Mouse (Mus musculus): ENCODE results near the gene Ptprk. TPM values are rescaled to one million over a fixed set of nuclear protein-coding genes. Genes with fewer than 3 reads are reported as not detected.

Gene Ptprk
- polyA plus RNA-seq, 1 experiment from 2014 or later, result 35.5 TPM

GRCm38 (mm10) chr10:28542754-28543153, 468.1 kb downstream of the Ptprk start:
- Histone ChIP-seq H3K27me3 (no peaks in the 10 kb centered on the region), H3K27ac (no peak overlapping the region), H3K9ac (no peak overlapping the region), H3K4me1 (0 out of 2 replicates have a peak, but pooled peaks cover 3% of the 10 kb centered on the region), H3K9me3 (no peaks in the 10 kb centered on the region), H3K36me3 (no peaks in the 10 kb centered on the region), H3K4me3 (no peak overlapping the region), H3K4me2 (replicated peaks) (no peak overlapping the region)
- ATAC-seq (ENCODE audit: low FRiP score, low read depth), result 0 out of 2 replicates have a peak, but pooled peaks have one; percentile 8
- 88% methylated on average over 1 of the region's 1 CpGs for WGBS

GRCm38 (mm10) chr10:28550549-28550948, 475.9 kb downstream of the Ptprk start:
- Histone ChIP-seq H3K4me1 (no peaks in the 10 kb centered on the region), H3K9ac (no peak overlapping the region), H3K27ac (no peak overlapping the region), H3K36me3 (no peaks in the 10 kb centered on the region), H3K9me3 (no peaks in the 10 kb centered on the region), H3K4me3 (no peak overlapping the region), H3K27me3 (no peaks in the 10 kb centered on the region), H3K4me2 (replicated peaks) (no peak overlapping the region)
- ATAC-seq (ENCODE audit: low FRiP score, low read depth), result no peak
- 38% methylated on average over 4 of the region's 4 CpGs for WGBS

- H3K36me3 ChIP-seq, result no peaks in the 10 kb centered on the region
- H3K4me1 ChIP-seq, result no peaks in the 10 kb centered on the region
- 84% methylated on average over 2 of the region's 2 CpGs for WGBS
- no peak for ATAC-seq (ENCODE audit: low FRiP score, low read depth)
- no peak overlapping the region for H3K4me3 ChIP-seq
- no peaks in the 10 kb centered on the region for H3K27me3 ChIP-seq
- H3K27ac ChIP-seq, result no peak overlapping the region
- no peak overlapping the region for H3K9ac ChIP-seq
- H3K9me3 ChIP-seq, result no peaks in the 10 kb centered on the region
- no peak overlapping the region for H3K4me2 ChIP-seq (replicated peaks)
Observed at GRCm38 (mm10) chr10:28552068-28552467, 477.4 kb downstream of the Ptprk start.

GRCm38 (mm10) chr10:28564110-28564674, 489.6 kb downstream of the Ptprk start:
- Histone ChIP-seq H3K9me3 (no peaks in the 10 kb centered on the region), H3K4me2 (replicated peaks) (no peak overlapping the region), H3K4me1 (no peaks in the 10 kb centered on the region), H3K9ac (no peak overlapping the region), H3K36me3 (peaks cover 4% of the 10 kb centered on the region), H3K4me3 (no peak overlapping the region), H3K27ac (no peak overlapping the region), H3K27me3 (no peaks in the 10 kb centered on the region)
- ATAC-seq (ENCODE audit: low FRiP score, low read depth), result no peak
- whole genome bisulfite sequencing, result 85% methylated on average over 3 of the region's 3 CpGs

- no peaks in the 10 kb centered on the region for H3K4me1 ChIP-seq
- no peaks in the 10 kb centered on the region for H3K9me3 ChIP-seq
- no peaks in the 10 kb centered on the region for H3K27me3 ChIP-seq
- no peak overlapping the region for H3K4me2 ChIP-seq (replicated peaks)
- peaks cover 4% of the 10 kb centered on the region for H3K36me3 ChIP-seq
- WGBS, result 83% methylated on average over 4 of the region's 4 CpGs
- no peak overlapping the region for H3K27ac ChIP-seq
- no peak overlapping the region for H3K9ac ChIP-seq
- H3K4me3 ChIP-seq, result no peak overlapping the region
- ATAC-seq (ENCODE audit: low FRiP score, low read depth), result no peak
Observed at GRCm38 (mm10) chr10:28566378-28566777, 491.8 kb downstream of the Ptprk start.

- Histone ChIP-seq H3K9me3 (no peaks in the 10 kb centered on the region), H3K27ac (no peak overlapping the region), H3K27me3 (no peaks in the 10 kb centered on the region), H3K4me2 (replicated peaks) (no peak overlapping the region), H3K4me3 (no peak overlapping the region), H3K9ac (no peak overlapping the region), H3K4me1 (no peaks in the 10 kb centered on the region), H3K36me3 (peaks cover 4% of the 10 kb centered on the region)
- ATAC-seq (ENCODE audit: low FRiP score, low read depth), result no peak
- WGBS, result 84% methylated on average over 2 of the region's 2 CpGs
Observed at GRCm38 (mm10) chr10:28566828-28567227, 492.2 kb downstream of the Ptprk start.

- WGBS, result 91% methylated on average over 3 of the region's 3 CpGs
- no peak for ATAC-seq (ENCODE audit: low FRiP score, low read depth)
- no peaks in the 10 kb centered on the region for H3K27me3 ChIP-seq
- H3K27ac ChIP-seq, result no peak overlapping the region
- H3K9ac ChIP-seq, result no peak overlapping the region
- no peak overlapping the region for H3K4me2 ChIP-seq (replicated peaks)
- H3K36me3 ChIP-seq, result peaks cover 4% of the 10 kb centered on the region
- H3K9me3 ChIP-seq, result no peaks in the 10 kb centered on the region
- H3K4me3 ChIP-seq, result no peak overlapping the region
- no peaks in the 10 kb centered on the region for H3K4me1 ChIP-seq
Observed at GRCm38 (mm10) chr10:28567441-28567840, 492.8 kb downstream of the Ptprk start.

- no peaks in the 10 kb centered on the region for H3K9me3 ChIP-seq
- H3K36me3 ChIP-seq, result peaks cover 4% of the 10 kb centered on the region
- ATAC-seq (ENCODE audit: low FRiP score, low read depth), result no peak
- H3K27ac ChIP-seq, result no peak overlapping the region
- no peaks in the 10 kb centered on the region for H3K27me3 ChIP-seq
- no peak overlapping the region for H3K4me3 ChIP-seq
- WGBS, result 89% methylated on average over 5 of the region's 5 CpGs
- H3K4me1 ChIP-seq, result no peaks in the 10 kb centered on the region
- H3K4me2 ChIP-seq (replicated peaks), result no peak overlapping the region
- H3K9ac ChIP-seq, result no peak overlapping the region
Observed at GRCm38 (mm10) chr10:28568047-28568446, 493.4 kb downstream of the Ptprk start.

- Histone ChIP-seq H3K27ac (no peak overlapping the region), H3K4me2 (replicated peaks) (no peak overlapping the region), H3K9me3 (no peaks in the 10 kb centered on the region), H3K4me1 (no peaks in the 10 kb centered on the region), H3K36me3 (peaks cover 13% of the 10 kb centered on the region), H3K27me3 (no peaks in the 10 kb centered on the region), H3K4me3 (no peak overlapping the region), H3K9ac (no peak overlapping the region)
- no peak for ATAC-seq (ENCODE audit: low FRiP score, low read depth)
- WGBS, result 82% methylated on average over 5 of the region's 5 CpGs
Observed at GRCm38 (mm10) chr10:28579596-28579995, 505.0 kb downstream of the Ptprk start.

- Histone ChIP-seq H3K27me3 (no peaks in the 10 kb centered on the region), H3K4me2 (replicated peaks) (no peak overlapping the region), H3K9me3 (no peaks in the 10 kb centered on the region), H3K36me3 (peaks cover 21% of the 10 kb centered on the region), H3K4me1 (no peaks in the 10 kb centered on the region), H3K27ac (no peak overlapping the region), H3K9ac (no peak overlapping the region), H3K4me3 (no peak overlapping the region)
- WGBS, result 64% methylated on average over 4 of the region's 4 CpGs
- ATAC-seq (ENCODE audit: low FRiP score, low read depth), result no peak
Observed at GRCm38 (mm10) chr10:28586565-28587138, 512.0 kb downstream of the Ptprk start.

GRCm38 (mm10) chr10:28588401-28588800, 513.8 kb downstream of the Ptprk start:
- Histone ChIP-seq H3K27me3 (no peaks in the 10 kb centered on the region), H3K27ac (no peak overlapping the region), H3K4me2 (replicated peaks) (no peak overlapping the region), H3K9ac (no peak overlapping the region), H3K9me3 (no peaks in the 10 kb centered on the region), H3K4me3 (no peak overlapping the region), H3K4me1 (no peaks in the 10 kb centered on the region), H3K36me3 (peaks cover 29% of the 10 kb centered on the region)
- WGBS, result 88% methylated on average over 4 of the region's 4 CpGs
- ATAC-seq (ENCODE audit: low FRiP score, low read depth), result no peak

GRCm38 (mm10) chr10:28590822-28591221, 516.2 kb downstream of the Ptprk start:
- H3K4me2 ChIP-seq (replicated peaks), result no peak overlapping the region
- H3K27ac ChIP-seq, result no peak overlapping the region
- no peaks in the 10 kb centered on the region for H3K27me3 ChIP-seq
- peaks cover 29% of the 10 kb centered on the region for H3K36me3 ChIP-seq
- WGBS, result 88% methylated on average over 3 of the region's 3 CpGs
- no peak overlapping the region for H3K4me3 ChIP-seq
- H3K9me3 ChIP-seq, result no peaks in the 10 kb centered on the region
- no peak overlapping the region for H3K9ac ChIP-seq
- no peak for ATAC-seq (ENCODE audit: low FRiP score, low read depth)
- no peaks in the 10 kb centered on the region for H3K4me1 ChIP-seq

All from limb, embryonic 13.5 days (tissue).